Mouse (Mus musculus): ENCODE results near the gene Ano1.

DNA sequence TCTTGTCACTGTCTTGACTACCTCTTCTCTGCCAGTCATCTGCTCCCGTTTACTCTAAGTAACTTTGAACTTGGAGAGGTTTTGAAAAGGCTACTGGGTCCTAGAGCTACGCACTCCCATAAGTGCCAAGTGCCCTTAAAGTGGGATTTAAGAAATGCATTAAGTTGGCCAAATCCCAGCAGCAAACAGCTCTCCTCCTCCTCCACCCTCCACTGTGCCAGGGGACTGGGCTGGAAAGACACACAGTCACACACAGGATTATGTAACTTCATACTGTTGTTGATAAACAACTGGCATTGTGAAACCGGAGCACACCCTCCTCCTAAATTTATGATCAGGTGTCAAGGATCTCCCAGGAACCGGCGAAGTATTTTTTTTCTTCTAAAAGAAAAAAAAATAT lies 71.7 kb downstream of the Ano1 start:
- TF ChIP-seq GATA1 (IDR thresholded peaks at IDR 0.05; ENCODE audit: borderline replicate concordance, low read length) (no peak), FLI1 (IDR thresholded peaks at IDR 0.05; ENCODE audit: low read length) (no peak)
